Mouse (Mus musculus) neutrophil, adult 65 days (primary cell): Measurements from ENCODE around the gene 5830473C10Rik. TPM values are rescaled to one million over a fixed set of nuclear protein-coding genes. Genes with fewer than 3 reads are reported as not detected.

Experiments
- total RNA-seq: library from RNA; stranded (reverse); gene quantifications from 2 replicates; pipeline ENCODE4 v1.2.4, GENCODE M21; 2023

5830473C10Rik gene
- total RNA-seq = not detected in 2 replicates

DNA sequence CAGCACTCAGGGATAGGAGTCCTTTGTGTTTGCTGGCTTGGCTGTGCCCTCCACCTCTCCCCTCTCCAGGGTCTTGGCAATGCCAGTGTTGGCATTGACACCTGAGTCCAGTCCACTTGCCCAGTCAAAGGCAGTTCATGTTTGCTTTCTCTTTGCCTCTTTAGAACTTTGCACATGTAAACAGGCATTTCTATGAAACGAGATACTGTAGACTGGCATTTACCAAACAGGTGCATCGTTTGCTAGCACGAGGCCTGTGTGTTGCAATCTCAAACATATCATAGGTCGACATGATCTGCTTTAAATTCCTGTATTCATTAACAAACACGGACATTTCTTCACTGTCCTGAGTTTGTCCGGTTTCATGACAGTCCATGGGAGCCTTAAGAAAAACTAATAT, at the start of gene 5830473C10Rik:
5830473C10Rik (plus strand) TSS at position 365 of the 400 bp plus-strand sequence.

DNA sequence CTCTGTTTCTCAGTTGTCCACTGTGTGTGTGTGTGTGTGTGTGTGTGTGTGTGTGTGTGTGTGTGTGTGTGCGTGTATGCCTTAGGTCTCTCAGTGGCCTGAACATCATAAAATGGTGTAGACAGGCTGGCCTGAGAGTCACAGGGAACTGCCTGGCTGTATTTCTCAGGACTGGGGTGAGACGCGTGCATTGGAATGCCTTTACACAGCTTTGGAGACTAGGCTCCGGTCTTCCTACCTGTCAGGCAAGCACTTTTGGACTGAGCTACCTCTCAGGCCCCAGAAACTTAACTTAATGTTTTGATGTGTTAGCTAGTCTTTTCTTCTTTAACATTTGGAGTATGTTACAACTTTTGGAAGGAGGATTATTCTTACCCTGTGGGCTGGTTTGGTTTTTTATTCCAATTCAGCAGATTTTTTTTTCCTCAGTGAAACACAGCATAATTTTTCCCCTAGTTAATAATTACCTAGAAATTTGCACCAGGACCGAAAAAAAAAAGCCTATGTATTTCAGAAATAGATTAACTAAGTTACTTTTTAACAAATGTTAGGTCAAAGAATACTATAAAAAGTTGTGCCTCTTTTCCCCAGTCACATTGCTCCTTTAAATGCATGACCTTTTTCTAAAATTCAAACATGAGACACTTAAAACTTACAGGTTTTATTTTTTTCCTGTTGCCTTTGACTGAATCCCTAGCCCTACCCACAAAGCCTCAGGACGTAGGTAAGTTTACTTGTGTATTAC, 42.4 kb upstream of the 5830473C10Rik start, which contains the start of gene Afm:
Afm (plus strand) TSS at position 577 of the 745 bp plus-strand sequence.

DNA sequence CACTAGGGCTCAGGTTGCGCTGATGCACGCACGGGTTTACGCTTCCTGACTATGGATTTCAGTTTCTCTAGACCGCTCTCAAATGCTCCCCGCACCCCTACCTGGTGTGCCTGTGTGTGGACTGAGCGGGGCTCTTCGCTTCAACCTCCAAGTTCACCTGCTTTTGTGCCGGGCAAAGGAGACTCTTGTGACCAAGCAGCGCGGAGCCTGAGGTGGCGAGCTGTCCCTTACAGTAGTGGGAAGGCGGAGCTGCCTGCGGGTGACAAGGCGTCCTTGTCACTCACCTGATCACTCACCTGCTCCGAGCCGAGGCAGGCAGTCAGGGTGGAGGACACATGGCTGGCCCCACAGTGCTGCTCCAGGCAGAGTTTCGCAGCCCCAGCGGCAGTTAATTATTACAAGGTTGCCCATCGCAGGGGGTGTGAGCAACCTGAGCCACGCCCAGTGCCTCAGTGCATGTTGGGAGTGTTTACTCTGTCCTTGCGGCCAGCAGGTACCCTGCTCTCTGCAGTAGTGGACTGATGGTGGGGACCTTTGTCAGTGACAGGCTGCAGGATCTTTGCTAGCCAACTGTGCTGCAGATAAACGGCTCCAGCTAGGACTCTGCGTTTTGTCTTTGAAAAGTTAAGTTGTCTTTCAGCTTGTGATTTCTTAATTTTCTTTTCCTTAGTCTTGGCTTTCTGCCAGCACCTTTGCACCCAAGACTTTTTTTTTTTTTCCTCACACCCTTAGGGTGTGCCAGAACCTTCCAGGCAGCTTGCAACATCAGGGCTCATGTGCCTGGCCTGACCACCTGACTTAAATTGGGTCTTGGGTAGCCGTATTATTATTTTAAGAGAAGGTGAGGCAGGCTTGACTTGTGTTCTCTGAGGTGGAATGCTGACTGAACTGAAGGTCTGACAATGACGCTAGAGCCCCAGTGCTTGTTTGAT, 79.6 kb downstream of the 5830473C10Rik start, which contains the start of gene Rassf6:
Rassf6 (minus strand) TSS at position 372 of the 932 bp plus-strand sequence.

Other genes with a start within 250 kb of the 5830473C10Rik start
- 66.9 and 121 TPM in 2 replicates for gene Ankrd17, start 194.5 kb upstream of the 5830473C10Rik start, total RNA-seq
- 0.73 and 1.2 TPM in 2 replicates for gene Gm9958, start 193.9 kb upstream of the 5830473C10Rik start, total RNA-seq
- not detected in 2 replicates for gene Alb, start 100.2 kb upstream of the 5830473C10Rik start, total RNA-seq
- gene Afp, start 70.4 kb upstream of the 5830473C10Rik start, total RNA-seq = not detected in 2 replicates
- not detected in 2 replicates for gene Afm, start 42.2 kb upstream of the 5830473C10Rik start, total RNA-seq
- gene Rassf6, start 79.5 kb downstream of the 5830473C10Rik start, total RNA-seq = 0.41 TPM in 1 of 2 replicates, not detected in the other
- gene Cxcl5, start 198.3 kb downstream of the 5830473C10Rik start, total RNA-seq = not detected in 2 replicates
- gene Ppbp, start 207.4 kb downstream of the 5830473C10Rik start, total RNA-seq = 4.1 and 9.9 TPM in 2 replicates
- gene Pf4, start 211.3 kb downstream of the 5830473C10Rik start, total RNA-seq = 15.2 and 24.4 TPM in 2 replicates
- gene Cxcl3, start 225.0 kb downstream of the 5830473C10Rik start, total RNA-seq = 4.6 and 5.9 TPM in 2 replicates
- not detected in 2 replicates for gene Cxcl15, start 233.4 kb downstream of the 5830473C10Rik start, total RNA-seq